ENCODE assay signal across 24 mouse cellular contexts in genomic region chr4:151946211-151946610, GRCm38 (mm10). TPM values are rescaled to one million over a fixed set of nuclear protein-coding genes. Genes with fewer than 3 reads are reported as not detected.
DNase-seq lines count a peak whose midpoint lies in the region; ATAC-seq lines count a peak whose summit lies in the region.
"Had no signal": no experiment of that assay in that cellular context is flagged by ENCODE, and none has a peak within 500 bp of the region (broad histone marks: within the 10 kb centered on the region; RNA-seq: fewer than 3 reads in every experiment).

No protein-coding gene starts in this region.

- peak; percentile 76 to 83 for DNase-seq in adrenal gland, adult (ENCODE audit: inconsistent age in 2 of 2, low spot score in 1 of 2)
- DNase-seq in adrenal gland, postnatal 4 days (ENCODE audit: low spot score in 2 of 2): no peak
- DNase-seq in adrenal gland, adult 2 months: peak; percentile 80
- DNase-seq in adrenal gland, postnatal 10 days: peak; percentile 53
- DNase-seq in adrenal gland, postnatal 25 days: peak; percentile 43
- no peak for DNase-seq in layer of hippocampus, adult 11-12 months (ENCODE audit: low spot score)
- DNase-seq in kidney, adult 18-20 months: no peak
- DNase-seq: B cell, adult 2 months; cerebellum, adult 11-12 months; cerebellum, adult 2 months; cerebellum, adult 9-10 months; cerebellum, postnatal 10 days; cerebellum, postnatal 25 days; forebrain, postnatal 0 days had no signal

- no peaks in the 10 kb centered on the region for H3K27me3 ChIP-seq in kidney, embryonic 15.5 days
- H3K27me3 ChIP-seq: CH12.LX; embryonic facial prominence, embryonic 12.5 days; forebrain, embryonic 13.5 days; forebrain, embryonic 15.5 days; Patski had no signal

- H3K4me2 ChIP-seq in kidney, embryonic 15.5 days: no peak overlapping the region
- H3K4me2 ChIP-seq: embryonic facial prominence, embryonic 12.5 days; forebrain, embryonic 13.5 days; forebrain, embryonic 15.5 days had no signal

- H3K9me3 ChIP-seq in kidney, embryonic 15.5 days (replicated peaks): no peaks in the 10 kb centered on the region
- H3K9me3 ChIP-seq: embryonic facial prominence, embryonic 10.5 days; embryonic facial prominence, embryonic 12.5 days; forebrain, embryonic 13.5 days; forebrain, embryonic 15.5 days; G1E had no signal

- H3K36me3 ChIP-seq in kidney, embryonic 15.5 days: peaks cover 15% of the 10 kb centered on the region
- H3K36me3 ChIP-seq: forebrain, embryonic 15.5 days had no signal

- ATAC-seq in kidney, embryonic 15.5 days (replicated peaks; ENCODE audit: low FRiP score): no peak
- ATAC-seq: activated CD4-positive, CD25-positive, alpha-beta regulatory T cell, adult 4 months; CD4-positive, CD25-positive, alpha-beta regulatory T cell, adult 4 months; forebrain, embryonic 13.5 days; forebrain, embryonic 15.5 days; forebrain, postnatal 0 days; Patski had no signal

- no peak overlapping the region for H3K4me3 ChIP-seq in kidney, embryonic 15.5 days (replicated peaks)
- H3K4me3 ChIP-seq: embryonic facial prominence, embryonic 10.5 days; embryonic facial prominence, embryonic 12.5 days; forebrain, embryonic 13.5 days; forebrain, embryonic 15.5 days had no signal

- WGBS in kidney, embryonic 15.5 days: 88% methylated on average over 11 of the region's 11 CpGs

- H3K9ac ChIP-seq in kidney, embryonic 15.5 days: no peak overlapping the region
- H3K9ac ChIP-seq: embryonic facial prominence, embryonic 12.5 days; forebrain, embryonic 13.5 days; forebrain, embryonic 15.5 days; forebrain, postnatal 0 days had no signal

- H3K4me1 ChIP-seq in kidney, embryonic 15.5 days: no peaks in the 10 kb centered on the region
- H3K4me1 ChIP-seq: embryonic facial prominence, embryonic 12.5 days; forebrain, embryonic 13.5 days; forebrain, embryonic 15.5 days had no signal

- H3K27ac ChIP-seq in kidney, embryonic 15.5 days: no peak overlapping the region
- H3K27ac ChIP-seq: embryonic facial prominence, embryonic 10.5 days; embryonic facial prominence, embryonic 12.5 days; forebrain, embryonic 13.5 days; forebrain, embryonic 15.5 days had no signal

RNA-seq across cellular contexts. Expression of gene Dnajc11, which starts 12.7 kb away (rescaled TPM):
- total RNA-seq in adrenal gland, postnatal 4 days (2021): 10 to 100 TPM; 86.2 to 94.5 TPM
- 100 to 1,000 TPM in 1 of 2 experiments, 10 to 100 TPM in 1; 97.7 to 103 TPM for total RNA-seq in adrenal gland, adult 2 months (2021)
- 84.5 and 107 TPM in 2 replicates for polyA plus RNA-seq in adrenal gland, adult 2 months (2012; rRNA removed)
- 100 to 1,000 TPM in 1 of 2 experiments, 10 to 100 TPM in 1; 99.3 to 120 TPM for total RNA-seq in adrenal gland, postnatal 10 days (2021)
- total RNA-seq in adrenal gland, postnatal 25 days (2021): 104 and 112 TPM in 2 replicates
- 77.6 and 78.3 TPM in 2 replicates for polyA plus RNA-seq in kidney, embryonic 15.5 days (2015; fragmentation: Nextera tagmentation; extraction: Ambion mirVana)

RNA-seq across cellular contexts. Expression of gene Thap3, which starts 42.6 kb away (rescaled TPM):
- 10 to 100 TPM; 35.6 to 41.8 TPM for total RNA-seq in adrenal gland, postnatal 4 days (2021)
- 10 to 100 TPM; 13.8 to 24.1 TPM for total RNA-seq in adrenal gland, adult 2 months (2021)
- polyA plus RNA-seq in adrenal gland, adult 2 months (2012; rRNA removed): 64.6 and 88.7 TPM in 2 replicates
- 10 to 100 TPM; 15.3 to 27.0 TPM for total RNA-seq in adrenal gland, postnatal 10 days (2021)
- total RNA-seq in adrenal gland, postnatal 25 days (2021): 24.3 and 32.8 TPM in 2 replicates
- polyA plus RNA-seq in kidney, embryonic 15.5 days (2015; fragmentation: Nextera tagmentation; extraction: Ambion mirVana): 39.2 and 44.8 TPM in 2 replicates

RNA-seq across cellular contexts. Expression of gene Phf13, which starts 49.8 kb away (rescaled TPM):
- 10 to 100 TPM; 24.8 to 28.0 TPM for total RNA-seq in adrenal gland, postnatal 4 days (2021)
- total RNA-seq in adrenal gland, adult 2 months (2021): 10 to 100 TPM; 12.1 to 14.2 TPM
- polyA plus RNA-seq in adrenal gland, adult 2 months (2012; rRNA removed): 22.8 and 24.3 TPM in 2 replicates
- 10 to 100 TPM; 16.4 to 17.8 TPM for total RNA-seq in adrenal gland, postnatal 10 days (2021)
- 14.4 and 19.0 TPM in 2 replicates for total RNA-seq in adrenal gland, postnatal 25 days (2021)
- 31.2 and 32.1 TPM in 2 replicates for polyA plus RNA-seq in kidney, embryonic 15.5 days (2015; fragmentation: Nextera tagmentation; extraction: Ambion mirVana)

Comparison
In these comparisons a context has a peak if more than half of its experiments do, and no peak if none do; other contexts are left out.
1. DNase-seq: peak in adrenal gland, adult (2 of 2), adrenal gland, adult 2 months (single experiment), adrenal gland, postnatal 10 days (single experiment) and adrenal gland, postnatal 25 days (single experiment); none in adrenal gland, postnatal 4 days (0 of 2), layer of hippocampus, adult 11-12 months (single experiment) and kidney, adult 18-20 months (single experiment).